Mouse (Mus musculus) embryonic fibroblast, embryonic 13.5 days (primary cell): ENCODE data around the gene Dennd6a.

ENCODE experiments used
- CTCF ChIP-seq: IDR thresholded peaks from 2 replicates; pipeline ENCODE4 v1.5.1; 2011; ENCODE audit warnings: mild to moderate bottlenecking, control low read depth, low read length, moderate library complexity, borderline replicate concordance; ENCODE audit not compliant: insufficient read depth
- POLR2A ChIP-seq: IDR thresholded peaks from 2 replicates; pipeline ENCODE4 v1.6.1; 2011; ENCODE audit warnings: low read depth, mild to moderate bottlenecking, control low read depth, low read length, moderate library complexity

GRCm38 (mm10) chr14:26639961-26640360, 66.3 kb downstream of the Dennd6a start:
- no peak for TF ChIP-seq CTCF
- no peak for TF ChIP-seq POLR2A
